In the genomic region with DNA sequence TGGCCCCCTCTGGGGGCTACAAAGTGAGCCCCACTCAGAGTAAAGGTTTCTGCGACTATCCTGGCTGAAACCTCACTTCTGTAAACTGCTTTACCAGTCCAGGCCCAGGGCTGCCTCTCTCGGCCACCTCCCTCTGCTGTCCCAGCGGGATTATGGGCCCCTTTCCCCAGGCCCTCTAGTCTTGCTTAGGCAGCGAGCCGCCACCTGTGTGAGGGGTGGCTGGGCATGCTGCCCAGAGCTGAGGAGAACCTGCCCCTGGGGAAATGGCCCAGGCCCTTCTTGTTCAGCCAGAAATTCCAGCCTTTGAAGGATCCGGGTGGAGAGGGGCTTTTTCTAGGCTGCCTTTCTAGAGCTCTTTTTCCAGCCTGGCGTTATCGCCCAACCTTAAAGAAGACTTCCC, we compare ENCODE assay signal across 9 mouse cellular contexts. TPM values are rescaled to one million over a fixed set of nuclear protein-coding genes. Genes with fewer than 3 reads are reported as not detected.
DNase-seq lines count a peak whose midpoint lies in the region; ATAC-seq and TF ChIP-seq lines count a peak whose summit lies in the region.
"Had no signal": no experiment of that assay in that cellular context is flagged by ENCODE, and none has a peak within 500 bp of the region (broad histone marks: within the 10 kb centered on the region; RNA-seq: fewer than 3 reads in every experiment).

No protein-coding gene starts in this region.

- H3K27ac ChIP-seq in limb, embryonic 14.5 days (replicated peaks; ENCODE audit: low read depth, low read length) = peak overlapping the region; percentile 65
- no peak overlapping the region for H3K27ac ChIP-seq in liver, postnatal 0 days (ENCODE audit: low read depth)

- ATAC-seq in limb, embryonic 14.5 days (ENCODE audit: low FRiP score, low read depth) = 0 out of 2 replicates have a peak, but pooled peaks have one; percentile 57
- ATAC-seq in liver, postnatal 0 days = no peak

- H3K9me3 ChIP-seq in limb, embryonic 14.5 days (ENCODE audit: control insufficient read depth, low read length) = no peaks in the 10 kb centered on the region
- no peaks in the 10 kb centered on the region for H3K9me3 ChIP-seq in liver, postnatal 0 days (ENCODE audit: low read length)

- TF ChIP-seq POLR2A in limb, embryonic 14.5 days (IDR thresholded peaks at IDR 0.05; ENCODE audit: borderline replicate concordance, extremely low read depth, insufficient read depth, insufficient read length) = no peak

- no peak overlapping the region for H3K4me2 ChIP-seq in limb, embryonic 14.5 days (replicated peaks; ENCODE audit: low read depth, low read length, severe bottlenecking)
- no peak overlapping the region for H3K4me2 ChIP-seq in liver, postnatal 0 days (ENCODE audit: low read depth, low read length)

- no peak overlapping the region for H3K9ac ChIP-seq in limb, embryonic 14.5 days (ENCODE audit: low read depth, low read length, severe bottlenecking)
- H3K9ac ChIP-seq in liver, postnatal 0 days (replicated peaks) = no peak overlapping the region

- TF ChIP-seq CTCF in liver, postnatal 0 days (IDR thresholded peaks at IDR 0.05; ENCODE audit: low read depth) = no peak

- H3K36me3 ChIP-seq in limb, embryonic 14.5 days (ENCODE audit: control insufficient read depth, insufficient read depth, low read length) = no peaks in the 10 kb centered on the region
- no peaks in the 10 kb centered on the region for H3K36me3 ChIP-seq in liver, postnatal 0 days (replicated peaks; ENCODE audit: insufficient read depth, low read length)

- peak; percentile 54 for DNase-seq in adrenal gland, adult 2 months
- no peak for DNase-seq in adrenal gland, adult 18-20 months (ENCODE audit: low spot score in 2 of 2)
- peak; percentile 68 for DNase-seq in urinary bladder, postnatal 14 days (ENCODE audit: low spot score)
- no peak for DNase-seq in urinary bladder, adult 2 months (ENCODE audit: low spot score)
- peak; percentile 83 for DNase-seq in limb, embryonic 14.5 days (ENCODE audit: low spot score)
- DNase-seq in right cerebral cortex, adult 18-20 months = no peak
- DNase-seq in liver, postnatal 0 days = no peak
- no peak for DNase-seq in ovary, postnatal 14 days (ENCODE audit: low spot score)
- DNase-seq: spleen, adult 18-20 months had no signal

- WGBS in limb, embryonic 14.5 days = 17% methylated on average over 8 of the region's 8 CpGs
- 68% methylated on average over 8 of the region's 8 CpGs for WGBS in liver, postnatal 0 days (ENCODE audit: insufficient replicate concordance)

- no peaks in the 10 kb centered on the region for H3K27me3 ChIP-seq in limb, embryonic 14.5 days (ENCODE audit: control insufficient read depth, insufficient read depth, low read length)
- H3K27me3 ChIP-seq in liver, postnatal 0 days (ENCODE audit: insufficient read depth, low read length) = no peaks in the 10 kb centered on the region

- TF ChIP-seq EP300 in liver, postnatal 0 days (IDR thresholded peaks at IDR 0.05; ENCODE audit: low read depth) = no peak

- H3K4me3 ChIP-seq in limb, embryonic 14.5 days (replicated peaks; ENCODE audit: low read length) = no peak overlapping the region
- H3K4me3 ChIP-seq in liver, postnatal 0 days (ENCODE audit: low read depth, low read length) = no peak overlapping the region

- H3K4me1 ChIP-seq in limb, embryonic 14.5 days (ENCODE audit: control insufficient read depth, insufficient read depth, low read length) = peaks cover 11% of the 10 kb centered on the region
- no peaks in the 10 kb centered on the region for H3K4me1 ChIP-seq in liver, postnatal 0 days (ENCODE audit: insufficient read depth)

RNA-seq across cellular contexts. Expression of a gene that starts 35.6 kb away (rescaled TPM):
- 100 to 1,000 TPM; 208 to 296 TPM for total RNA-seq in adrenal gland, adult 2 months (2021)
- polyA plus RNA-seq in adrenal gland, adult 2 months (2012; rRNA removed) = 332 and 340 TPM in 2 replicates
- total RNA-seq in adrenal gland, adult 18-20 months (2021) = 100 to 1,000 TPM; 170 to 250 TPM
- 36.6 and 36.9 TPM in 2 replicates for polyA plus RNA-seq in urinary bladder, adult 2 months (2012; rRNA removed)
- 28.4 and 29.7 TPM in 2 replicates for polyA plus RNA-seq in limb, embryonic 14.5 days (2012; rRNA removed)
- polyA plus RNA-seq in limb, embryonic 14.5 days (2014; fragmentation: Nextera tagmentation; extraction: Ambion mirVana) = 34.8 and 37.3 TPM in 2 replicates
- 47.8 and 53.1 TPM in 2 replicates for polyA plus RNA-seq in liver, postnatal 0 days (2015; fragmentation: Nextera tagmentation; extraction: Ambion mirVana)

Comparison
In these comparisons a context has a peak if more than half of its experiments do, and no peak if none do; other contexts are left out.
1. DNase-seq: peak in adrenal gland, adult 2 months (single experiment), urinary bladder, postnatal 14 days (single experiment) and limb, embryonic 14.5 days (single experiment); none in adrenal gland, adult 18-20 months (0 of 2), urinary bladder, adult 2 months (single experiment), right cerebral cortex, adult 18-20 months (single experiment), liver, postnatal 0 days (single experiment) and ovary, postnatal 14 days (single experiment).